Mouse (Mus musculus): Measurements from ENCODE around the gene Wnk2. TPM values are rescaled to one million over a fixed set of nuclear protein-coding genes. Genes with fewer than 3 reads are reported as not detected.
A peak's percentile ranks its signal among the peaks of the same experiment; 100 is the strongest.

Wnk2 gene
- total RNA-seq, 2 experiments from 2014 or later = not detected

GRCm38 (mm10) chr13:49178839-49179585 is 31.2 kb upstream of the Wnk2 start:
- ATAC-seq (replicated peaks; ENCODE audit: poor library complexity) = peak; percentile 72

GRCm38 (mm10) chr13:49175509-49175908 is 27.7 kb upstream of the Wnk2 start:
- no peak for ATAC-seq (replicated peaks; ENCODE audit: poor library complexity)

GRCm38 (mm10) chr13:49172971-49173596 is 25.3 kb upstream of the Wnk2 start:
- peak; percentile 96 for ATAC-seq (replicated peaks; ENCODE audit: poor library complexity)

GRCm38 (mm10) chr13:49172335-49172734 is 24.5 kb upstream of the Wnk2 start:
- ATAC-seq (replicated peaks; ENCODE audit: poor library complexity) = no peak

- no peak for ATAC-seq (replicated peaks; ENCODE audit: poor library complexity)
These were observed 23.9 kb upstream of the Wnk2 start for GRCm38 (mm10) chr13:49171729-49172128.

DNA sequence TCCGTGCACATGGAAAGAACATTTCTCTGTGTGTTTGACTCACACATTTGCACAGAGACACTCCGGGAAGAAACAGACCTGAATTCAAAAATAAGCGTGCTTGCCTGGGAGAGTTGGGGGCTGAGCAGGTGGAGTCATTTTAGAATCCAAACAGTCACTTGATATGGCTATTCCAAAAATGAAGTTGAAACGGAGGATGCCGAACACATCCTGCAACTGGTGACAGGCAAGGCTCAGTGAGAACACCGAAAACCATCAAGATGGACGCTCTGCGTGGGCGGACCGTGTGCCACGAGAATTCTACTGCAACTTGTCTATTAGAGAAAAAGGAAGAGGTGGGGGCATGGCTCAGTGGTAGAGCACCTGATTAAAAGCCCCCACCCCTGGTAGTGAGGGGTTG is 22.8 kb upstream of the Wnk2 start:
- no peak for ATAC-seq (replicated peaks; ENCODE audit: poor library complexity)

DNA sequence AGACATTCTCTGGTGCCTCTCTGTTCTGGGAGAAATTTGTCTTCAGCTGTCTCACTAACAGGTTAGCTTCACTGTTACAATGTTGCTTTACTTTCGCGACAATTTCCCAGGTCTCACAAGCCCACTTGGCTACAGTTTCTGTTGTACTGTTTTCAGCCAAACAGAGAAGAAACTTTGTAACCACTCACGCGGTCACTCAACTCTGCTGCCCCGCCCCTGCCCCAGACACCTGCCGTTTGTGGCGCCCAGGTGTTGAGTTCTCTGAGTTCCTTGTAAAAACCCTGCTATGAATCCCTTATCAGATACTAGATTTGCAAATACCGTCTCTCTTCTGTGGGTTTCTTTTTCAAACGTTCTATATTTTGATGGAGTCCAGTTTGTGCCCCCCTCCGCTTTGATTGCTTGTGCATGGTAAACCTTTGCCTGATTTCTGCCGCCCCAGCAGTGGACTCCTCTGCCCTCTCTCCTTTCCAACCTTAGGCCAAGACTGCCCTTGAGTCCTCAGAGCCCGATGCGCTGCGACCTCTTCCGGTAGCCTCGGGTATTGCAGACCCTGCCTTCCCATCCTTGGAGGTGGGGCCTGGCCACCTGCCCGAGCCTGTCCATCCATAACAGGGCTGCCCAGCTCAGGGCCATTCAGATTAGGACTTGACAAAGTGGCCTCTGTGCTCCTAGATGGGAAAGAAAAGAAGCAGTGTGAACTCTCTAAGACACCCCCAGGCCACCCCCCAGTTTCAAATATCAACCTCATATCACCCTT is 21.8 kb upstream of the Wnk2 start:
- ATAC-seq (replicated peaks; ENCODE audit: poor library complexity) = peak; percentile 85

DNA sequence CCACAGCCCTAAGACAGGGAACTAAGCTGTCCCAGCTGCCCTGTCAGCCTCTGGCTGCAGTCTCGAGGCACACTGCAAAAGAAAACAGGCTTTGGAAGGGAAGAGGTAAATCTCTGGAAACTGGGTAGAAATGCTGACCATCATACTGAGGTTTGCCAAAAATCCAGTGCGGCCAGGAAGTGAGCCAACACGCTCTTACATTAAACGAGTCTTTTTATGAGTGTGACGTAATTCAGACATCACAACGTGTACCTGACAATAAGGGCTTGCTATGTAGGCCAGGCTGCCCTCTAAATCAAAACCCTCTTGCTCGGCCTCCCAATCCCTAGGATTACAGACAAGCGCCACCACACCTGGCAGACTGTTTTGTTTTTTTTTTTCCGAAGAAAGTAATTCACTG is 19.3 kb upstream of the Wnk2 start:
- no peak for ATAC-seq (replicated peaks; ENCODE audit: poor library complexity)

- no peak for ATAC-seq (replicated peaks; ENCODE audit: poor library complexity)
These were observed 15.8 kb upstream of the Wnk2 start for GRCm38 (mm10) chr13:49163645-49164044.

DNA sequence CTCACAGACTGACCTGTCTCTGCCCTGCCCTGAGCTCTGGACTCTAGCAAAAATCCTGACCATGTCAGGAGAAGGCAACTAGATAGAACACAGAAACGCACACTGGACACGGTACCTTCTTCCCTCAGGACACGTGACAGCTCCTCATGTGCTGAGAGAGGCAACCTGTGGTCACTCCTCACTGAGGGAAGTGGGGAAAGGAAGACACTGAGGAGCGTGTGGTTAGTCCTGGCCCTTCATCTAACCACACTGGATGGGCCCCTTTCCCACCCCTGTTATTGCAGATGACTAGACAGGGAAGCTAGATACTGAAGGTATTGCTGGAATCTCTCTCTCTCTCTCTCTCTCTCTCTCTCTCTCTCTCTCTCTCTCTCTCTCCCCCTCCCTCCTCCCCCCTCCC is 14.9 kb upstream of the Wnk2 start:
- ATAC-seq (replicated peaks; ENCODE audit: poor library complexity) = peak; percentile 98

DNA sequence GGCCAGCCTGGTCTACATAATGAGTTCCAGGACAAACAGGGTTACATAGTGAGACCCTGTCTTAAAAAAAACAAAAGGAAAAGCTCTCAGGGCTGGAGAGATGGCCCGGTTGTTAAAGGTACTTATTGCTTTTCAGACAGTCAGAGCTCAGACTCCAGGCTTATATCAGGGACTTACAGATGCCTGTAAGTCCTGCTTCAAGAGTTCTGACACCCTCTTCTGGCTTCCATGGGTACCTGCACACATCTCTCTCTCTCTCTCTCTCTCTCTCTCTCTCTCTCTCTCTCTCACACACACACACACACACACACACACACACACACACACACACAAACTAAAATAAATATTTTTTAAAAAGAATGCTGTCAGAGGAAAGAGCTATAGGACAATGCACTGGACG is 13.4 kb upstream of the Wnk2 start:
- no peak for ATAC-seq (replicated peaks; ENCODE audit: poor library complexity)

- no peak for ATAC-seq (replicated peaks; ENCODE audit: poor library complexity)
These were observed 10.4 kb upstream of the Wnk2 start for GRCm38 (mm10) chr13:49158040-49158713.

DNA sequence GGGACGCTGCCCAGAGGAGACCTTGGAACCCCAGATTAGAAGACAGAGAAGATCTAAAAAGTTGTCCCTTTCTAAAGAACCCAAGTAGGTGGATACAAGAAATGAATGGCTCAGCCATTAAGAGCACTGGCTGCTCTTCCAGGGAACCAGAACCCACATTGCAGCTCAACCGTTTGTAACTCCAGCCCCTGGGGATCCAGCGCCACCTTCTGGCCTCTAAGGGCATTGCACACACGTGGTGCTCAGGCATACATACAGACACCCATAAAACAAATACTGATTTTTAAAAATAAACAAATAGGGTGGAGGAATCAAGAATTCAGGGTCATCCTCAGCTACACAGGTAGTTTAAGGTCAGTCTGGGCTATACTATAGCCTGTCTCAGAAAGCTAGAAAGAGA is 8.8 kb upstream of the Wnk2 start:
- ATAC-seq (replicated peaks; ENCODE audit: poor library complexity) = no peak

GRCm38 (mm10) chr13:49154621-49155020 is 6.8 kb upstream of the Wnk2 start:
- no peak for ATAC-seq (replicated peaks; ENCODE audit: poor library complexity)

GRCm38 (mm10) chr13:49154028-49154427 is 6.2 kb upstream of the Wnk2 start:
- no peak for ATAC-seq (replicated peaks; ENCODE audit: poor library complexity)

DNA sequence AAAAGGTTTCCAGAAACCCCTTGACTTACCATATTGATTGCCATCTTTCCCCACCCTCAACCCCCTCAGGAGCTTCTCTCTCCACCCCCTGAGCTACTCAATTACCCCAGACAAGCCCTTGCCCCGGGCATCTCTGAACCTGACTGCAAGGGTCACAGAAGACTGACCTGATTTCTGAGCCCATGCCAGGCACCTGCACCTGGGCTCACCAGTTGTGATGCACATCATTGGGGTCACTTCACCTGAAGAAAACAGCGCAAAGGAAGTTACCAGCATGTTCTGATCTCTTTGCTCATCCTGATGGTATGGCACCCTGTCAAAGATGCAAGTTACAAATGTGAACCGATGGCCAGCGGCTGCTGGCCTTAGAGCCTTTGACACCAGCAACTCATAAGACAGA is 873 bp upstream of the Wnk2 start:
- ATAC-seq (replicated peaks; ENCODE audit: poor library complexity) = no peak

DNA sequence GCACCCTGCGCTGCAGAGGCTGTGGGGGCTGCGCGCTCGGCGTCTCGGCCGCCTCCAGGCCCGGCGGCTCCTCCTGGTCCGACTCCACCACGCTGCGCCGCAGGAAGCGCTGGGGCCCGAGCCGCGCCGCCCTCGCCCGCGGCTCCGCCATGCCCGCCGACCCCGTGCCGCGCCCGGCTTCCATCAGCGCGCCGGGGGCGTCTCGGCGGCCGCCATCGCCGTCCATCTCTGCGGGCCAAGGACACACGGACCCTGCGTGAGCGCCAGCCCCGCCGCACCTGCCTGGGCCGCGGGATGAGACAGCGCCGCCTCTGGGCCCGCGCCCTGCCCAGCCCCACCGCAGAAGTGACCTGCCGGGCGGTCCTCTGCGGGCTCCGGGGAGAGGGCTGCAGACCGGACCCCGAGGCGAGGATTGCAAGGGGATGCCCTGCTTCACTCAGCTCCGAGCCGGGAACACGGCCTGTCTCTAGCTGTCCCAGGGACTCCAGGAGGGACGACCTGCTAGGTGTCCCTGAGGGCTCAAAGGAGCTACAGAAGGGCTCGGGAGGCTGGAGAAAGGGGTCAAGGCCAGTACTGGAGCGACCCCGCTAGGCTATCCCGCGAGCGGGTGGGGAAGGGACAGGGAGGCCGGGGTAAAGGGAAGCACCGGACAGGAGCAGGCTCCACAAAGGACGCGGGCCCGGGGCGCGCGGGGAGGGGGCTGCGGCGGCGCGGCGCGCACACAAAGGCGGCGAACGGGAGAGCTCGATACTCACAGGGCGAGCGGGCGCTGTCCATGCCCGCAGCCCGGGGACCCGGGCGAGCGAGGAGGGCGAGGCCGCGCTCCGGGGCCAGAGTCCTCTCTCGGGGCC is 582 bp downstream of the Wnk2 start:
- peak; percentile 14; the same call in 1 of the 2 replicates for ATAC-seq (replicated peaks; ENCODE audit: poor library complexity)

DNA sequence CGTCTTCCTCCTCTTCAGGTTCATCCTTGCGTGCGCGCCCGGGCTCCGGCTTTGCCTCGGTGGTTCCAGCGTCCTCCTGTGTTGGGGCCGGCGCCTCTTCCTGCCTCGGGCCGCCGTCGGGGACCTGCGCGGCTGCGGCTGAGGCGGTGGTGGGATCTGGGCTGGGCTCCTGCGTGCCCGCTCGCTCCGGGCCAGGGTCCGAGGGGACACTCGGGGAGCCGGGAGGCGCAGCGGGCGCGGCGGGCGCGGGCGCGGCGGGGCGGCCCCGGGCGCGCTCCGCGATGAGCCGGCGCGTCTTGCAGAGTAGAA is 1.2 kb downstream of the Wnk2 start:
- no peak for ATAC-seq (replicated peaks; ENCODE audit: poor library complexity)

GRCm38 (mm10) chr13:49146040-49146697 is 1.6 kb downstream of the Wnk2 start:
- ATAC-seq (replicated peaks; ENCODE audit: poor library complexity) = no peak

- ATAC-seq (replicated peaks; ENCODE audit: poor library complexity) = no peak
These were observed 2.4 kb downstream of the Wnk2 start for GRCm38 (mm10) chr13:49145396-49145795.

Measured in megakaryocyte progenitor cell, adult 5-6 weeks (primary cell).